Mouse (Mus musculus) intestine, embryonic 14.5 days (tissue): ENCODE data around the gene Nek8. TPM values are rescaled to one million over a fixed set of nuclear protein-coding genes. Genes with fewer than 3 reads are reported as not detected.
A peak's percentile ranks its signal among the peaks of the same experiment; 100 is the strongest.

Experiments
- ATAC-seq: fragments of 200-750 bp; cut with Nextera tagmentation; replicated peaks from 2 replicates; pipeline ENCODE4 v1.8.0; 2017; ENCODE audit warnings: low read depth, moderate number of reproducible peaks, moderate TSS enrichment, moderate library complexity; ENCODE audit not compliant: low FRiP score, low TSS enrichment
- DNase-seq: peaks from one replicate; pipeline ENCODE4 v3.0.0-alpha.2; 2018; ENCODE audit warnings: low spot score
- H3K27ac ChIP-seq: fragments of 300-500 bp; sonication (generic); 2 replicates; pipeline ENCODE4 v1.5.1; 2014; ENCODE audit warnings: low read depth, mild to moderate bottlenecking, control low read depth
- H3K27me3 ChIP-seq: fragments of 300-500 bp; sonication (generic); replicated peaks from 2 replicates; pipeline ENCODE4 v1.6.1; 2014; ENCODE audit warnings: low read length, control low read depth; ENCODE audit not compliant: control insufficient read depth, insufficient read depth
- H3K36me3 ChIP-seq: fragments of 300-500 bp; sonication (generic); 2 replicates; pipeline ENCODE4 v1.6.1; 2014; ENCODE audit warnings: low read length, control low read depth; ENCODE audit not compliant: control insufficient read depth, insufficient read depth
- H3K4me1 ChIP-seq: fragments of 300-500 bp; sonication (generic); replicated peaks from 2 replicates; pipeline ENCODE4 v1.6.1; 2014; ENCODE audit warnings: low read length, control low read depth, mixed read lengths; ENCODE audit not compliant: control insufficient read depth, insufficient read depth
- H3K4me2 ChIP-seq: fragments of 300-500 bp; sonication (generic); 2 replicates; pipeline ENCODE4 v1.6.1; 2014; ENCODE audit warnings: low read length
- H3K4me3 ChIP-seq: fragments of 300-500 bp; sonication (generic); 2 replicates; pipeline ENCODE4 v1.5.1; 2014; ENCODE audit warnings: low read depth, low read length, control low read depth, mixed read lengths
- H3K9ac ChIP-seq: fragments of 300-500 bp; sonication (generic); 2 replicates; pipeline ENCODE4 v1.6.1; 2014; ENCODE audit warnings: mild to moderate bottlenecking, low read length
- H3K9me3 ChIP-seq: fragments of 300-500 bp; sonication (generic); 2 replicates; pipeline ENCODE4 v1.6.1; 2016; ENCODE audit warnings: low read length, control low read depth; ENCODE audit not compliant: control insufficient read depth
- WGBS: fragments of 180-500 bp; shearing (Covaris S2); extraction: QIAGEN DNeasy Blood & Tissue Kit; methylation state at CpG from one replicate; pipeline ENCODE4 v1.1.7; 2014; 5-methylcytosine and 5-hydroxymethylcytosine counted together
- polyA plus RNA-seq: library from polyadenylated mRNA; unstranded; fragments of >200 nt; fragmentation: Nextera tagmentation; extraction: Ambion mirVana; gene quantifications from 2 replicates; pipeline ENCODE4 v1.2.1, GENCODE M21; 2014

Nek8 gene
- polyA plus RNA-seq, 1 experiment from 2014 or later, result 15.4 TPM

DNA sequence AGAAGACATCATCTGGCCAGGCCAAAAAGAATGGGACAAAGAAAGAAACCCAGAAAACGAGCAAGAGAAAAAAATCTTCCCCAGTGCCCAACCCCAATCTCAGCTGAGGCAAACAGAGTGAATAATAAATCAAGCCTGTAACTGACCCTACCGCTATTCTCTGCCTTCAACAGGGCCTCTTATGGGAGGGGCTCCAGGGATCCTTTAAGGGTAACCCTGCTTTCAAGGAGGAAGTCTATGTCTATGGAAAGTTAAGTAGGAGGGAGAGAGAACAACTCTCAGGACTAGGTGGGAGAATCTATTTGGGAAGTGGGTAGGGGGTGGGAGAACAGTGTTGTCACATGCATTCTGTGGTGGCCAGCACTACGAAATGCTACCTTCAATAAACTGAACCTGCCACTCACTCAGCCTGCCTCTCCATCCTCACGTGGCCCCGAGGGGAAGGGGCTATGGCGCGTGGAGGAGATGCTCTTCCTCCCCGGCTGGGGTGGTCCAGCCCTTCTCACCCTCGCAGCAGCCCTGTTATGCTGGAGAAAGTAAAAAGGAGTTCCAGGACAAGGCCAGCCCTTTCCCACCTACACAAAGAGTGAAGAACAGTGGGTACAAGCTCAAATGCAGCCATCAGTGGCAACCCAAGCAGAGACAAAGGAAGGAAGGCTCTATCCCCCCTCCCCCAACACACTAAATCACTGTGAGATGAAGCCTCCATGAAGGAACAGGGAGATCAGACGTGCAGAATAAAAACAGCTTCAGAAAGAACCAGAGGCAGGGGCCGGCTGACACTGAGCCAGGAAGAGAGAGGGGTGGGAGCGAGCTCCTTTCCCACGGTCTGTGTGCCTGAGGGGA is 29.1 kb upstream of the Nek8 start:
- no peak overlapping the region for H3K4me3 ChIP-seq
- H3K4me1 ChIP-seq, result 0 out of 2 replicates have a peak, but pooled peaks cover 5% of the 10 kb centered on the region
- 50% methylated on average over 13 of the region's 13 CpGs for WGBS
- no peak overlapping the region for H3K4me2 ChIP-seq
- H3K27ac ChIP-seq, result no peak overlapping the region
- ATAC-seq (no peak), DNase-seq (no peak)
- no peak overlapping the region for H3K9ac ChIP-seq
- H3K9me3 ChIP-seq, result no peaks in the 10 kb centered on the region
- peaks cover 62% of the 10 kb centered on the region for H3K36me3 ChIP-seq
- no peaks in the 10 kb centered on the region for H3K27me3 ChIP-seq

DNA sequence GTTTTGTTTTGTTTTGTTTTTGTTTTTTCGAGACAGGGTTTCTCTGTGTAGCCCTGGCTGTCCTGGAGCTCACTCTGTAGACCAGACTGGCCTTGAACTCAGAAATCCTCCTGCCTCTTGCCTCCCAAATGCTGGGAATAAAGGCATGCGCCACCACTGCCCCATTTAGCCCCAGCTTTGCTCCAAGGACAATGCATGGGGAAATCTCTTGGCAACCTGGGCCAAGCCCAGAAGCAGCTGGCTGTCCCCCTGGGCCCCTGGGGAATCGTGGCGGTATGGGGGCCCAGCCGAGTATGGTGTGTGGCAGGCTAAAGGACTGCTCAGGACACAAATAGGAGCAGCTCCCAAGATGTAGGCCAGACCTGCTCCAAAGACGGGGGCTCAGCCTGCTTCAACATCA is 27.8 kb upstream of the Nek8 start:
- Histone ChIP-seq H3K9me3 (no peaks in the 10 kb centered on the region), H3K27ac (no peak overlapping the region), H3K4me2 (no peak overlapping the region), H3K27me3 (no peaks in the 10 kb centered on the region), H3K4me1 (0 out of 2 replicates have a peak, but pooled peaks cover 5% of the 10 kb centered on the region), H3K4me3 (no peak overlapping the region), H3K36me3 (peaks cover 49% of the 10 kb centered on the region), H3K9ac (no peak overlapping the region)
- ATAC-seq (no peak), DNase-seq (no peak)
- 80% methylated on average over 6 of the region's 6 CpGs for WGBS

DNA sequence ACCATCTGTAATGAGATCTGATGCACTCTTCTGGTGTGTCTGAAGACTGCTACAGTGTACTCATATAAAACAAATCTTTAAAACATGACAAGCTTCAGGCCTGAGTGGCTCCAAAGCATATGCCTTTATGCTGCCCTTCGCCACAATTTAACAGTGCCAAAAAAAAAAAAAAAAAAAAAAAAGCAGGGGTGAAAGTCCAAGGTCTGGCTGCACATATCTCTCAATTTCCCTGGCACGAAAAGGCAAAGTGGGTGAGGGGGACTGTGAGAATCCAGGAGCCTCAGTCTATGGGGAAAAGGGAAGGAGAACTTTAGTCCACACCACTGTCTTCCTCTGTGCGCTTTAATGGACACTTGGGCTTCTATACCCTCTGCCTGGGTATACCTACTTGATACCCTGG is 25.9 kb upstream of the Nek8 start:
- Histone ChIP-seq H3K36me3 (peaks cover 30% of the 10 kb centered on the region), H3K4me2 (no peak overlapping the region), H3K4me3 (no peak overlapping the region), H3K9me3 (no peaks in the 10 kb centered on the region), H3K9ac (no peak overlapping the region), H3K27ac (no peak overlapping the region), H3K27me3 (no peaks in the 10 kb centered on the region), H3K4me1 (0 out of 2 replicates have a peak, but pooled peaks cover 5% of the 10 kb centered on the region)
- 82% methylated on average over 3 of the region's 3 CpGs for WGBS
- ATAC-seq, result no peak
- DNase-seq, result no peak

DNA sequence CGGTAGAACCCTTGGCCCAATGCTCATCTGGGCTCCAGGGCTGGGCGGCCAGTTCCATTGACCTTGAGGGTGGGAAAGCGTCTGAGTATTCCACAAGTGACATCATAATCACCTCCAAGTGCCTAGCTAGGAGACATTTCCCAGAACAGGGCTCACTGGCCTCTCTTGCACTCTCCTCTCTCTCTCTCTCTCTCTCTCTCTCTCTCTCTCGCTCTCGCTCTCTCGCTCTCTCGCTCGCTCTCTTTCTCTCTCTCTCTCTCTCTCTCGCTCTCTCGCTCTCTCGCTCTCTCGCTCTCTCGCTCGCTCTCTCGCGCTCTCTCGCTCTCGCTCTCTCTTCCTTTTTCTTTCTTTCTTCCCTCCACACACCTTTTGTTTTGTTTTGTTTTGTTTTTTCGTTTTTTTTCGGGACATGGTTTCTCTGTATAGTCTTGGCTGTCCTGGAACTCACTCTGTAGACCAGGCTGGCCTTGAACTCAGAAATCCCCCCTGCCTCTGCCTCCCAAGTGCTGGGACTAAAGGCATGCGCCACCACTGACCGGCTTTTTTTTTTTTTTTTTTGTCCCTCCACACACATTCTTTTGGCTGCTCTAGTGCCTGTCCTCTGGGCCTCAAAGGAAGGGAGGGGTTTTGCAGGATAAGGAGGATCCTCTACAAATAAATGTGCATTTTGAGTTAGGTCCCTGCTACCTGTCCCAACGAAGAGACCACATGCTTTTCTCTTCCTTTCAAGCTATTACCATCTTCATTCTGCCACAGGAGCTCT is 18.8 kb upstream of the Nek8 start:
- no peaks in the 10 kb centered on the region for H3K27me3 ChIP-seq
- peaks cover 4% of the 10 kb centered on the region for H3K4me1 ChIP-seq
- peak overlapping the region; percentile 51 for H3K4me3 ChIP-seq
- DNase-seq (no peak), ATAC-seq (no peak)
- peak overlapping the region; percentile 64 for H3K4me2 ChIP-seq
- 51% methylated on average over 23 of the region's 23 CpGs for WGBS
- H3K9me3 ChIP-seq, result no peaks in the 10 kb centered on the region; the same call in 1 of the 2 replicates
- H3K36me3 ChIP-seq, result peaks cover 29% of the 10 kb centered on the region
- no peak overlapping the region for H3K9ac ChIP-seq
- no peak overlapping the region for H3K27ac ChIP-seq

DNA sequence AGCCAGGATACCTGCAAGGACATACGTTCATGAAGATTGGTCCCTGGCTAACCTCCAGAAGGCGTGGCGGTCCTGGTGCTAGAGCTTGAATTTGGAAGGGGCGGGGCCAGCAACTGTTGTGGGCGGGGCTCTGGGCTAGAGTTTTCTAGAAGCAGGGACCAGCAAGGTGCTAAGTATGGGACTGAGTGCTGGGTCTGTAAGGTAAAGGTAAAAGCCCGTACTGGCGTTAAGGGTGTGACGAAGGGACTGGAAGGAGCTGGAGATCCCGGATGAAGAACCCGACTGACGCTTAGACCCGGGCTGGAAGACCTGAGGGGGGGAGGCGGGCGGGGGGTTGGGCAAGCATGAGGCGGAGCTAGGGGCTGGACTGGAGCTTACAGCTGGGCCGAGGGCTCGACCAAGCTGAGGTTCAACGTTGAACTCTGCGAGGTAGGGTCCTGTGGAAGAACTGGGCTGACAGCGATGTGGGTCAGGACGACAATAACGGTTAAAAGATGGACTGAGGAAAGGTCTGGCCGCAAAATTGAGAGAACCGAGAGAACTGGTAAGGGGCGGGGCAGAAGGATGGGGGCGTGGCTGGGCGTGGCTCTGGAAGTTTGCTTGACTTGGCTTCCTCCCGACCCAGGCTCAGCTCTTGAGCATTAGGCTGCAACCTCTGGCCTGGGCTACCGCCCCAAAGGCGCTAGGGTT is 18.1 kb upstream of the Nek8 start:
- peak overlapping the region; percentile 64 for H3K4me2 ChIP-seq
- H3K9me3 ChIP-seq, result no peaks in the 10 kb centered on the region; the same call in 1 of the 2 replicates
- peak overlapping the region; percentile 35; the same call in 1 of the 2 replicates for H3K9ac ChIP-seq
- H3K27ac ChIP-seq, result 0 out of 2 replicates have a peak overlapping the region, but pooled peaks have one; percentile 22
- H3K4me1 ChIP-seq, result peaks cover 12% of the 10 kb centered on the region
- H3K27me3 ChIP-seq, result no peaks in the 10 kb centered on the region
- WGBS, result 2% methylated on average over 30 of the region's 30 CpGs
- DNase-seq, result peak; percentile 87
- ATAC-seq, result peak; percentile 75
- H3K36me3 ChIP-seq, result peaks cover 30% of the 10 kb centered on the region
- H3K4me3 ChIP-seq, result peak overlapping the region; percentile 51

DNA sequence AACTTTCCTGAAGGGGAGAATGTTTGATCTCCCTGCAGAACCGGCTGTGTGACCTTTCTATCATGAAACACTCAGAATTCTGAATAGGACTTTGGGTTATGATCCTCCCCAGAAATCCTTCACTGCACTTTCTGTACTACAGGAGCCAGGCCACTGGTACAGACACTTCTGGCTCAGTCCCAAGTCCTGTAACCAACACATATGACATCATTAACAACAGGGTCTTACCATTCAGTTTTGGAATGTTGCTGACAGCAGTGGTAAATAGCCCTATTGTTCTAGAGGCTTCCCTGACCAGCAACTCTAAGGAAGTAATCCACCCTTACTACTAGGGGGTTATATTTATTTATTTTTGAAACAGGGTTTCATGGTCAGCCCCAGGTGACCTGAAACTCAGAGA is 16.6 kb upstream of the Nek8 start, which contains the start of gene Proca1:
Proca1 (plus strand) TSS at position 280 of the 400 bp plus-strand sequence.
- H3K4me1 ChIP-seq, result peaks cover 12% of the 10 kb centered on the region
- peak within 1 kb of the TSS; percentile 35; the same call in 1 of the 2 replicates for H3K9ac ChIP-seq
- peaks cover 30% of the 10 kb centered on the region for H3K36me3 ChIP-seq
- H3K27me3 ChIP-seq, result no peaks in the 10 kb centered on the region
- peak within 1 kb of the TSS; percentile 64 for H3K4me2 ChIP-seq
- ATAC-seq (no peak), DNase-seq (no peak)
- peak within 1 kb of the TSS; percentile 51 for H3K4me3 ChIP-seq
- H3K9me3 ChIP-seq, result no peaks in the 10 kb centered on the region; the same call in 1 of the 2 replicates
- no peak within 1 kb of the TSS for H3K27ac ChIP-seq
- 73% methylated on average over 1 of the region's 1 CpGs for WGBS

DNA sequence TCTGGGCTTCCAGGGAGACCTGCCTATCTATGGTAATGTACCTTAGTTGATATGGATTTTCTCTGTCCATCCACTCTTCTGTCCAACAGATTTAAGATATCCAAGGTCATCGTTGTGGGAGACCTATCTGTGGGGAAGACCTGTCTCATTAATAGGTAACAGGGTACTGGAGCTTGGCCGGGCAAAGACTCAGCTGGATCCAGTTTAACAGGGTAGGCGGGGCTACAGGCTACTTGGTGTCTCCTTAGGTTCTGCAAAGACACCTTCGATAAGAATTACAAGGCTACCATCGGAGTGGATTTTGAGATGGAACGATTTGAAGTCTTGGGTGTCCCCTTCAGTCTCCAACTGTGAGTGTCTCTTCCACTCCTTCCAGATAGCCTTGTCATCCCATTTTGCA is 13.6 kb upstream of the Nek8 start:
- Histone ChIP-seq H3K9ac (peak overlapping the region; percentile 89), H3K36me3 (peaks cover 30% of the 10 kb centered on the region), H3K9me3 (no peaks in the 10 kb centered on the region; the same call in 1 of the 2 replicates), H3K27ac (peak overlapping the region; percentile 99), H3K4me1 (peaks cover 18% of the 10 kb centered on the region), H3K4me2 (peak overlapping the region; percentile 48), H3K27me3 (no peaks in the 10 kb centered on the region), H3K4me3 (peak overlapping the region; percentile 80)
- WGBS, result 54% methylated on average over 6 of the region's 6 CpGs
- ATAC-seq (no peak), DNase-seq (no peak)
